Mouse (Mus musculus) kidney, embryonic 16.5 days (tissue): ENCODE measurements around the gene Cyb5b. TPM values are rescaled to one million over a fixed set of nuclear protein-coding genes. Genes with fewer than 3 reads are reported as not detected.

Experiments used
- ATAC-seq: fragments of 200-750 bp; cut with Nextera tagmentation; 2 replicates; pipeline ENCODE4 v1.8.0; 2017; ENCODE audit warnings: moderate TSS enrichment; ENCODE audit not compliant: low FRiP score, low TSS enrichment
- H3K27ac ChIP-seq: fragments of 300-500 bp; sonication (generic); 2 replicates; pipeline ENCODE4 v1.5.1; 2014; ENCODE audit warnings: low read length
- H3K27me3 ChIP-seq: fragments of 300-500 bp; sonication (generic); 2 replicates; pipeline ENCODE4 v1.6.1; 2014; ENCODE audit warnings: low read length, control low read depth, mixed read lengths; ENCODE audit not compliant: insufficient read depth
- H3K36me3 ChIP-seq: fragments of 300-500 bp; sonication (generic); 2 replicates; pipeline ENCODE4 v1.6.1; 2014; ENCODE audit warnings: low read length, control low read depth, mixed read lengths; ENCODE audit not compliant: insufficient read depth
- H3K4me1 ChIP-seq: fragments of 300-500 bp; sonication (generic); 2 replicates; pipeline ENCODE4 v1.6.1; 2014; ENCODE audit warnings: low read length, control low read depth, mixed read lengths; ENCODE audit not compliant: insufficient read depth
- H3K4me2 ChIP-seq: fragments of 300-500 bp; sonication (generic); replicated peaks from 2 replicates; pipeline ENCODE4 v1.6.1; 2014; ENCODE audit warnings: low read depth, low read length
- H3K4me3 ChIP-seq: fragments of 300-500 bp; sonication (generic); 2 replicates; pipeline ENCODE4 v1.5.1; 2014; ENCODE audit warnings: mild to moderate bottlenecking, low read length
- H3K9ac ChIP-seq: fragments of 300-500 bp; sonication (generic); replicated peaks from 2 replicates; pipeline ENCODE4 v1.6.1; 2014; ENCODE audit warnings: low read length
- H3K9me3 ChIP-seq: fragments of 300-500 bp; sonication (generic); 2 replicates; pipeline ENCODE4 v1.6.1; 2016; ENCODE audit warnings: low read length, control low read depth
- WGBS: fragments of 180-500 bp; shearing (Covaris S2); extraction: QIAGEN DNeasy Blood & Tissue Kit; methylation state at CpG from one replicate; pipeline ENCODE4 v1.1.7; 2014; 5-methylcytosine and 5-hydroxymethylcytosine counted together
- polyA plus RNA-seq: library from polyadenylated mRNA; unstranded; fragments of >200 nt; fragmentation: Nextera tagmentation; extraction: Ambion mirVana; gene quantifications from 2 replicates; pipeline ENCODE4 v1.2.1, GENCODE M21; 2015

Gene Cyb5b
- polyA plus RNA-seq, 1 experiment from 2014 or later = 138 TPM

DNA sequence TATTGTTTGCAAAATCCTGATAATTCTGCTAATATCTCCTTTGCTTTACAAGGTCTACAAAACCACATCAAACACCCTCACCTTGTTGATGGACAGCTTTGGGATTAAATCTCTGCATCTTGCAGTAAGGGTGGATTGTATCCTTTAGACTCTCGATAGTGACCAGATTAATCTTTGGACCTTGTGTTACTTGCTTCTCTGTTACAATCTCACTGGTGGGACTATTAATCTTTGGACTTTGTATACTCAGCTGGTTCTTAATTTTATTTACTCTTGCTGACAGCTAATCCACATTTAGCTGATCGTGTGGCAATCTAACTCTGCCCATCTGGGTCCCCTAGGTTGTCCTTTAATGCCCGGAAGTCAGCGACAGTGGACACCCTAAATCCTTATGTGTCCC is 7.9 kb upstream of the Cyb5b start:
- H3K27ac ChIP-seq = peak overlapping the region; percentile 69
- H3K27me3 ChIP-seq = no peaks in the 10 kb centered on the region
- H3K4me2 ChIP-seq = no peak overlapping the region
- 63% methylated on average over 4 of the region's 4 CpGs for WGBS
- no peak overlapping the region for H3K4me3 ChIP-seq
- peaks cover 19% of the 10 kb centered on the region for H3K4me1 ChIP-seq
- no peak overlapping the region for H3K9ac ChIP-seq
- H3K36me3 ChIP-seq = no peaks in the 10 kb centered on the region
- no peaks in the 10 kb centered on the region for H3K9me3 ChIP-seq
- no peak for ATAC-seq

DNA sequence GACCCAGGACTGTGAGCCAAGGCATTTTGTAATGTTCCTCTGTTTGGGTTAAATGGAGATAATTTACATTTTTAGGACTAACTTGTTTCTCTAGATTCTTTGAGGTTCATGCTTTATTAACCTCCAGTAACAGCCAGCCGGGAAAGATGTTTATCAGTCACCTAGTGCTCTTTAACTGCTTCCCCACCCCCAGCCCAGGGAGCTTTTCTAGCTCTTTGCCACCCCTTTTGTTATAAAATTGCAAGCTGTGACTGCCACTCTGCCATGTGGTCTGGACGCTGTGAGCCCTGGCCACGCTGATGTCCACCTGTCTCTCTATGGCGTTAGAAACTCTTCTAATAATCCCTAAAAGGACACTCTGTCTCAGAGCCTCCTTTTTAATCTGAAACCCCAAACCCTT is 6.9 kb upstream of the Cyb5b start:
- Histone ChIP-seq H3K9ac (no peak overlapping the region), H3K36me3 (no peaks in the 10 kb centered on the region), H3K4me2 (no peak overlapping the region), H3K4me3 (no peak overlapping the region), H3K9me3 (no peaks in the 10 kb centered on the region), H3K27me3 (no peaks in the 10 kb centered on the region), H3K4me1 (peaks cover 19% of the 10 kb centered on the region), H3K27ac (peak overlapping the region; percentile 82)
- peak; percentile 57 for ATAC-seq
- WGBS = 36% methylated on average over 4 of the region's 4 CpGs

DNA sequence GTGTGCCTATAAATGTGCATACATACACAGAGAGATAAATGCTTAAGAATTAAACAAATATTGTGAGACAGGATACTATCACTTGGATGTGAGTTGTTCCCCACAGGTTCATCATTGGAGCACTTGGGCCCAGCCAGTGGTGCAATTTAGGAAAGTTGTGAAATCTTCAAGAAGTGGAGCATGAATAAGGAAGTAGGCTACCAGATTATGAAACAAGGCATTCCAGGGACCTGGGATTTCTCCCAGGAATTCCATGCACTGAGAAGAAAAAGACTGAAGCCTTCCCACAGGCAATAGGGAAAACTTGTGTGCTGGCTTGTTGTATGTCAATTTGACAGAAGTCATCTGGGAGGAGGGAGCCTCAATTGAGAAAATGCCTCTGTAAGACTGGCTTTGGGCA is 4.3 kb upstream of the Cyb5b start:
- ATAC-seq = no peak
- Histone ChIP-seq H3K27me3 (no peaks in the 10 kb centered on the region), H3K36me3 (no peaks in the 10 kb centered on the region), H3K4me2 (no peak overlapping the region), H3K4me1 (peaks cover 17% of the 10 kb centered on the region), H3K9me3 (no peaks in the 10 kb centered on the region), H3K4me3 (no peak overlapping the region), H3K9ac (no peak overlapping the region), H3K27ac (no peak overlapping the region)

DNA sequence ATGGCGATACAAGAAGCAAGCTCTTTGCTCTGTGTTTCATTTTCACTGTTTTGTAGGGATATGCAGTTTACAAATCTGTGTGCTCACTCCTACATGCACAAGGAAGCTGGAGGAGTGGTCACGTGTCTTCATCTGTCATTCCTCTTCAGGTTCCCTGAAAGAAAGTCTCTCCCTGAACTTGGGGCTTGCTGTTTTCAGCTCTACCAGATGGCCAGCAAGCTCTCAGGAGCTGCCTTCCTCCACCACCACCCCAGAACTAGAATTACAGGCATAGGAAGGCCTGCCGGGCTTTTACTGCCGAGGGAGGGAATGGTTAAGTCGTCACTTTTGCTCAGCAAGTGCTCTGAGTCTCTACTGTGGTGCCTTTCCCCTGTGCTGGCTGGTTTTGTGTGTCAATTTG is 1.6 kb upstream of the Cyb5b start:
- Histone ChIP-seq H3K9me3 (no peaks in the 10 kb centered on the region), H3K9ac (no peak overlapping the region), H3K27me3 (no peaks in the 10 kb centered on the region), H3K36me3 (peaks cover 10% of the 10 kb centered on the region; the same call in 1 of the 2 replicates), H3K4me3 (no peak overlapping the region), H3K27ac (no peak overlapping the region), H3K4me1 (peaks cover 20% of the 10 kb centered on the region), H3K4me2 (no peak overlapping the region)
- ATAC-seq = no peak
- WGBS = 63% methylated on average over 5 of the region's 5 CpGs

DNA sequence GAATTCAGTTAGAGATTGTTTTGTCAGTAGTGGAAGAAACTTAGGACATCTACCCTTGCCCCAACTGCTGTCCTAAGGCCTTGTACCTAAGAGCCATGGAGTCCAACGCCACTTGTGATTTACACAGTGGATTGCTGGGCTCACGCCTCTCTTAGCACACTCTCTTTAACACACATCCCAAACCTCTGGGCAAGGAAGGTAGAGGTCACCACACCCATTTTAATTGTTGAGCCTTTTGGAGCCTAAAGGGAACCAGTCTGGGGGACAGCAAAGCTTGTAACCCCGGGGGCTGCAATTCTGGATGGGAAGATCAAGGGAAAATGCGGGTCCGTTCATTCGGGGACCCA is 410 bp upstream of the Cyb5b start:
- 32% methylated on average over 6 of the region's 6 CpGs for WGBS

DNA sequence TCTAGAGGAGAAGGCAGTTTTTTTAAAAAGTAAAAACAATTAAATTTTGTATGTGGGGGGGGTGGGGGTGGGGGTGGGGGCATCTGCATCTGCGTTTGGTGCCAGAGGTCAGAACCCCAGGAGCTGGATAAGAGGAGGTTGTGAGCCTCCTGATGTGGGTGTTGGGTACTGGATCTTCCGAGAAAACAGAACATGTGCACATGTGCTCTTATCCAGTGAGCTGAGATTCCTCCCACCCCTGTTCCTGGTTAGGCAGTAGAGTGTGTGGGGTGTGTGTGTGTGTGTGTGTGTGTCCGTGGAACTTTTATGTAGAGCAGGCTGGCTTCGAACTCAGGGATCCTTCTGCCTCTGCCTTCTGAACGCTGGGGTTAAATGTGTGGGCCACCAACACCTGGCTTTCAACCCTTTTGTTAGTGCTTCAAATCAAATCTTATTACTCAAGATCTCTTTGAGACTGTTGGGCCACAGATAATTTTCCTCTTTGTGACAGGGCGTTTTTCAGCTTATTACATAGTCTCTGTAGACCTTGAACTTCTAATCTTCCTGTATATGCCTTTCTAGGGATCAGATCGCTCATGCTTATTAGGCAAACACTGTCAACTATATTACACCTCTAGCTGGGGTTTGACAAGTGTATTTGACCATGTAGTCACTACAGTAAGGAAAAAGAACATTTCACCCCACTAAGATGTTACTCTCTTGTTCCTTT is 926 bp downstream of the Cyb5b start:
- WGBS = 69% methylated on average over 7 of the region's 7 CpGs
- H3K4me3 ChIP-seq = peak overlapping the region; percentile 89
- ATAC-seq = no peak
- H3K4me2 ChIP-seq = peak overlapping the region; percentile 59
- peak overlapping the region; percentile 85 for H3K27ac ChIP-seq
- peaks cover 20% of the 10 kb centered on the region for H3K4me1 ChIP-seq
- H3K9ac ChIP-seq = peak overlapping the region; percentile 88
- H3K36me3 ChIP-seq = peaks cover 22% of the 10 kb centered on the region
- no peaks in the 10 kb centered on the region for H3K9me3 ChIP-seq
- H3K27me3 ChIP-seq = no peaks in the 10 kb centered on the region

More for the DNA sequence above, 410 bp upstream of the Cyb5b start:
- H3K9me3 ChIP-seq = no peaks in the 10 kb centered on the region
- peaks cover 20% of the 10 kb centered on the region for H3K4me1 ChIP-seq
- peak overlapping the region; percentile 85 for H3K27ac ChIP-seq
- peak overlapping the region; percentile 88 for H3K9ac ChIP-seq
- peaks cover 14% of the 10 kb centered on the region for H3K36me3 ChIP-seq
- ATAC-seq = 0 out of 2 replicates have a peak, but pooled peaks have one; percentile 27
- peak overlapping the region; percentile 59 for H3K4me2 ChIP-seq
- peak overlapping the region; percentile 89 for H3K4me3 ChIP-seq
- no peaks in the 10 kb centered on the region for H3K27me3 ChIP-seq

DNA sequence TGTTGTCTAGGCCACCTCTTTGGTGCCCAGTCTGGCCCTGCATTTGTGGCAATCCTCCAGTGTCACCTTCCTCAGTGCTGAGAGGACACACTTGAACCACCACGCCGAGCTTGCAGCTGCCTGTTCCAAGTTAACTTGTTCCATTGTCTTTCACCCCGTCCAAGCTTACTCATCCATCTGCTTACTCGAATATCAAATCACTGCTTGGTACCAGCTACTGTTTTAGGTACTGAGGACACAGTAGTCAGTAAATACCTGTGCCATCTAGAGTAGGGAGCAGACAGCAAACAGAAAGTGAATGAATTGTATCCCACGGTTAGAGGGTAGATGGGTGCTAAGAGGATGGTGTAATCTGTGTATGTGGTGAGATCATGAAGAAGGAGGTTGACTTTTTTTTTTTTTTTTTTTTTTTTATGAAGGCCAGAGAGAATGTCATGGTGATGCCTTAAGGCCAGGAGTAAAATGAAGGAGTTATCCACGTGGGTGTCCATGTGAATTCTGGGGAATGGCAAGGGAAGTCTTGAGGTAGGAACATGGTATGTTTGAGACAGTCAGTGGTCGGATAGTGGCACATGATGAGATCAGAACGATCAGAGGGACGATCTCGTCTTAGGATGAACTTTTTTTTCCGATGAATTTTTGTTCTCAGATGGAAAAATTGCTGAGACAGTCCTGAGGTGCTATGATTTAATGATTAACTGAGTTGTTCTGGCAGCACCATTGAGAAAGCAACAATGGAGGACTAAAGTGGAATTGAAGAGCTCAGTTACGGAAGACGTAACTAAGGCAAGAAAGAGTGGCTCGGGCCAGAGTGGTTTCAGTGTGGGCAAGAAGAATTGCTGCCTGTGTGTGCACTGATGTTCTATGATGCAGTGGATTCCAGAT is 3.1 kb downstream of the Cyb5b start:
- 87% methylated on average over 14 of the region's 14 CpGs for WGBS
- H3K27ac ChIP-seq = no peak overlapping the region
- peaks cover 17% of the 10 kb centered on the region for H3K4me1 ChIP-seq
- no peak overlapping the region for H3K4me3 ChIP-seq
- H3K4me2 ChIP-seq = no peak overlapping the region
- no peaks in the 10 kb centered on the region for H3K9me3 ChIP-seq
- no peak overlapping the region for H3K9ac ChIP-seq
- no peaks in the 10 kb centered on the region for H3K27me3 ChIP-seq
- peaks cover 30% of the 10 kb centered on the region for H3K36me3 ChIP-seq
- ATAC-seq = no peak

DNA sequence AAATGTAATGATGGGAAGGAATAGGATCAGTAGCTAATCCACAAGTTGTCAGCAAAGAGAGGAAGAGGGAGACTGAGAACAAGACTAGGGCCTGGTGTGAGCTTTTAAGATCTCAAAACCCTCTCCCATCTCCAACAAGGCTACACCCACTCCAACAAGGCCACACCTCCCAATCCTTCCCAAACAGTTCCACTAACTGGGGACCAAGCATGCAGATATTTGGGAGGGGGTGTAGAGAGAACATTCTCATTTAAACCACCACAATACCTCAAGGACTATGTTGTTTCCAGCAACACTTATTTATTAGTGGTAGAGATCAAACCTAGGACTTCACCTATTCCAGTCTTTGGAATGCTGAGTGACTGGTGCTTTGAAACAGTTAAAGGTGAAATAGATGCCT is 6.4 kb downstream of the Cyb5b start:
- Histone ChIP-seq H3K36me3 (peaks cover 32% of the 10 kb centered on the region), H3K9me3 (no peaks in the 10 kb centered on the region), H3K4me1 (0 out of 2 replicates have a peak, but pooled peaks cover 6% of the 10 kb centered on the region), H3K27me3 (no peaks in the 10 kb centered on the region), H3K9ac (no peak overlapping the region), H3K4me2 (no peak overlapping the region), H3K4me3 (no peak overlapping the region), H3K27ac (no peak overlapping the region)
- no peak for ATAC-seq

DNA sequence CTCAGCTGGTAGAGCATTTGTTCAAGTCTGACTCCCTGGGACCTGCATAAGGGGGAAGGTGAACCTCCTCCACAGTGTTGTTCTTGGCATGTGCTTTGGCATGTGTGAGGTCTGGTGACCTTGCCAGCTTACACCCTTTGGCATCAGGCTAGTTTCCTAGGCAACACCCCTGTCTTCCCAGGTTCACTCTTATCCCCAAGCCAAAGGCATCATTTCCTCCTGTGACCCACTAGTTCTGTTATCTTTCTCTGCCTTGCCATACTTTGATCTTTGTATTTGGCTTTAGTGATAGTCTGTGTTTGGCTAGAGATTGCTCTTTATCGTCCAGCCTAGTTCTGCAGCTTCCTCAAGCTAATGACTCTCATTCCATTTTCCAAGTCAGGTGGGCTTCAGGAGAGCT is 7.4 kb downstream of the Cyb5b start:
- H3K4me2 ChIP-seq = no peak overlapping the region
- no peak overlapping the region for H3K27ac ChIP-seq
- H3K4me3 ChIP-seq = no peak overlapping the region
- no peak overlapping the region for H3K9ac ChIP-seq
- H3K4me1 ChIP-seq = 0 out of 2 replicates have a peak, but pooled peaks cover 6% of the 10 kb centered on the region
- peaks cover 34% of the 10 kb centered on the region for H3K36me3 ChIP-seq
- H3K9me3 ChIP-seq = no peaks in the 10 kb centered on the region
- no peak for ATAC-seq
- H3K27me3 ChIP-seq = no peaks in the 10 kb centered on the region
- WGBS = 69% methylated on average over 1 of the region's 1 CpGs

DNA sequence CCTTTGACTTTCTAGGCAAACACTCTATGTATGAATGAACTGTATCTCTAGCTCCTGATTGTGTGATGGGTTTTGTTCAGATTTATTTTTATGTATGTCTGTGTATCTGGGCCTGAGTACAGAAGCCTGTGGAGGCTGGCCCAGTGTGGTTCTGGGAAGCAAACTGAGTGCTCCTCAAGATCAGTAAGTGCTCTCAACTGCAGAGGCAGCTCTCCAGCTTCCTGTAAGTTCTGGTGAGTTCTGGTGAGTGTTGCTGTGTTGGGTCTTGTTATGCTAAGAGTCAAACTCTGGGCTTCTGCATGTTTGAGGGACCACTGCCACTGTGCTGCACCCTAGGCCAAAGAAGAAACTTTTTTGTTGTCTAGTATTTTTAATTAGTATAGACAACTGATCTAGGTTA is 8.4 kb downstream of the Cyb5b start:
- no peak overlapping the region for H3K9ac ChIP-seq
- H3K4me1 ChIP-seq = no peaks in the 10 kb centered on the region
- peaks cover 34% of the 10 kb centered on the region for H3K36me3 ChIP-seq
- H3K4me3 ChIP-seq = no peak overlapping the region
- H3K27ac ChIP-seq = no peak overlapping the region
- ATAC-seq = no peak
- no peaks in the 10 kb centered on the region for H3K27me3 ChIP-seq
- no peak overlapping the region for H3K4me2 ChIP-seq
- no peaks in the 10 kb centered on the region for H3K9me3 ChIP-seq
